Mouse (Mus musculus): ENCODE data around the gene Zhx3. TPM values are rescaled to one million over a fixed set of nuclear protein-coding genes. Genes with fewer than 3 reads are reported as not detected.

Zhx3 gene
- polyA plus RNA-seq, 1 experiment, result 4.8 TPM

GRCm38 (mm10) chr2:160789046-160789445 is 83.8 kb downstream of the Zhx3 start:
- H3K27me3 ChIP-seq (ENCODE audit: control insufficient read depth, insufficient read depth, insufficient read length), result no peaks in the 10 kb centered on the region
- no peaks in the 10 kb centered on the region for H3K36me3 ChIP-seq (ENCODE audit: control insufficient read depth, insufficient read depth)
- no peak overlapping the region for H3ac ChIP-seq (ENCODE audit: control insufficient read depth, insufficient read length, low read depth)
- no peaks in the 10 kb centered on the region for H3K79me3 ChIP-seq (ENCODE audit: low read depth)
- H3K79me2 ChIP-seq (ENCODE audit: control insufficient read depth, insufficient read depth), result no peaks in the 10 kb centered on the region
- no peak overlapping the region for H3K4me3 ChIP-seq (ENCODE audit: insufficient read depth, poor library complexity, severe bottlenecking)
- TF ChIP-seq MAX (IDR thresholded peaks at IDR 0.05) (no peak), FOSL1 (IDR thresholded peaks at IDR 0.05; ENCODE audit: insufficient read depth, low read length, poor library complexity, severe bottlenecking) (no peak)

DNA sequence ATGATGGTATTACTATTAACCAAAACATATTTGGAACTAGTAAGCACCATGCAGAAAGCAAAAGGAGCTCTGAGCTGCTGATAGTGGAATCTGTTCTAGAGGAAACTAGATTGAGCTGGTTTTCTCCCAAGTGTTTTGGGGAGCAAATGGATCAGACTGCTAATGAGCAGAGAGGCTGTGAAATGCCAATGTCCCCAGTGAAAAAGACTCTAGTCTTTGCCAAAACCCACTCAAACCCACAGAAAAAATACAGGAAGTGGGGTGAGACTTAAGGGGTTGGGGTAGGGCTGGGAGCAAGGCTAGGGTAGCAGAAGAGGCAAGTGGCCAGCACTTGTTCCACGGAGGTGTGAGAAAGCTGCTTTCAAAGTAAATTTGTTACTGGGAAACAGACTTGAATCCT is 86.5 kb downstream of the Zhx3 start:
- Histone ChIP-seq H3K79me2 (ENCODE audit: control insufficient read depth, insufficient read depth) (no peaks in the 10 kb centered on the region), H3K79me3 (ENCODE audit: low read depth) (no peaks in the 10 kb centered on the region), H3K4me3 (ENCODE audit: insufficient read depth, poor library complexity, severe bottlenecking) (no peak overlapping the region), H3ac (ENCODE audit: control insufficient read depth, insufficient read length, low read depth) (no peak overlapping the region), H3K36me3 (ENCODE audit: control insufficient read depth, insufficient read depth) (no peaks in the 10 kb centered on the region), H3K27me3 (ENCODE audit: control insufficient read depth, insufficient read depth, insufficient read length) (no peaks in the 10 kb centered on the region)
- TF ChIP-seq MAX (IDR thresholded peaks at IDR 0.05) (no peak), USF1 (IDR thresholded peaks at IDR 0.05; ENCODE audit: low read depth) (no peak), MYOG (IDR thresholded peaks at IDR 0.05; ENCODE audit: control insufficient read depth, extremely low read depth, insufficient read length) (no peak), FOSL1 (IDR thresholded peaks at IDR 0.05; ENCODE audit: insufficient read depth, low read length, poor library complexity, severe bottlenecking) (no peak), MYOD1 (IDR thresholded peaks at IDR 0.05; ENCODE audit: control insufficient read depth, insufficient read length, low read depth) (no peak), CEBPB (IDR thresholded peaks at IDR 0.05; ENCODE audit: low read depth) (no peak), CTCF (IDR thresholded peaks at IDR 0.05; ENCODE audit: control insufficient read depth, insufficient read depth, insufficient read length) (no peak)

DNA sequence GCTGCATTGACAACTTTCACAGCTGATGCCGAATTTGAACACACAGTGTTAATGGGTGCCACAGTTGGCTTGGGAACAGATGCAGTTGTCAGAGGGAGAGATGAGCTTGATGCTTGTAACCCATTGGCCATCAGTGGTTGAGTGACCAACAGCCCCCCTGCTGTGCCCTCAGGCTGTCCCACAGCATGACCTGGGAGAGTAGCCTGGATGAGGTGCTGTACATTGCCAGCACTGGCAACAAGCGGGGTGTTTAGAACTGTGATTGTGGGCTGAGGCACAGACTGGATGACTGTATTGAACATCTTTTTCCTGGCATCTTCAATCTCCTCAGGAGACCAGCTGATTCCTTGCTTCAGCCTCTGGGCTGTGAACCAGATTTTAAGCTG is 92.0 kb downstream of the Zhx3 start:
- H3K4me3 ChIP-seq (ENCODE audit: insufficient read depth, poor library complexity, severe bottlenecking), result no peak overlapping the region
- H3K27me3 ChIP-seq (ENCODE audit: control insufficient read depth, insufficient read depth, insufficient read length), result no peaks in the 10 kb centered on the region
- H3K79me3 ChIP-seq (ENCODE audit: low read depth), result no peaks in the 10 kb centered on the region
- no peak overlapping the region for H3ac ChIP-seq (ENCODE audit: control insufficient read depth, insufficient read length, low read depth)
- no peak for TF ChIP-seq MYOG (IDR thresholded peaks at IDR 0.05; ENCODE audit: control insufficient read depth, extremely low read depth, insufficient read length)
- no peak for TF ChIP-seq USF1 (IDR thresholded peaks at IDR 0.05; ENCODE audit: low read depth)
- TF ChIP-seq CTCF (IDR thresholded peaks at IDR 0.05; ENCODE audit: control insufficient read depth, insufficient read depth, insufficient read length), result no peak
- no peak for TF ChIP-seq MYOD1 (IDR thresholded peaks at IDR 0.05; ENCODE audit: control insufficient read depth, insufficient read length, low read depth)
- TF ChIP-seq FOSL1 (IDR thresholded peaks at IDR 0.05; ENCODE audit: insufficient read depth, low read length, poor library complexity, severe bottlenecking), result no peak
- TF ChIP-seq MAX (IDR thresholded peaks at IDR 0.05), result no peak
- TF ChIP-seq CEBPB (IDR thresholded peaks at IDR 0.05; ENCODE audit: low read depth), result no peak
- no peaks in the 10 kb centered on the region for H3K36me3 ChIP-seq (ENCODE audit: control insufficient read depth, insufficient read depth)
- H3K79me2 ChIP-seq (ENCODE audit: control insufficient read depth, insufficient read depth), result no peaks in the 10 kb centered on the region

- no peaks in the 10 kb centered on the region for H3K36me3 ChIP-seq (ENCODE audit: control insufficient read depth, insufficient read depth)
- TF ChIP-seq MYOD1 (IDR thresholded peaks at IDR 0.05; ENCODE audit: control insufficient read depth, insufficient read length, low read depth) (no peak), USF1 (IDR thresholded peaks at IDR 0.05; ENCODE audit: low read depth) (no peak), FOSL1 (IDR thresholded peaks at IDR 0.05; ENCODE audit: insufficient read depth, low read length, poor library complexity, severe bottlenecking) (no peak), MAX (IDR thresholded peaks at IDR 0.05) (no peak), CEBPB (IDR thresholded peaks at IDR 0.05; ENCODE audit: low read depth) (no peak), MYOG (IDR thresholded peaks at IDR 0.05; ENCODE audit: control insufficient read depth, extremely low read depth, insufficient read length) (no peak), CTCF (IDR thresholded peaks at IDR 0.05; ENCODE audit: control insufficient read depth, insufficient read depth, insufficient read length) (no peak)
- H3K79me3 ChIP-seq (ENCODE audit: low read depth), result no peaks in the 10 kb centered on the region
- no peak overlapping the region for H3ac ChIP-seq (ENCODE audit: control insufficient read depth, insufficient read length, low read depth)
- no peak overlapping the region for H3K4me3 ChIP-seq (ENCODE audit: insufficient read depth, poor library complexity, severe bottlenecking)
- no peaks in the 10 kb centered on the region for H3K79me2 ChIP-seq (ENCODE audit: control insufficient read depth, insufficient read depth)
- no peaks in the 10 kb centered on the region for H3K27me3 ChIP-seq (ENCODE audit: control insufficient read depth, insufficient read depth, insufficient read length)
These were observed 92.5 kb downstream of the Zhx3 start for GRCm38 (mm10) chr2:160780154-160780833.

- Histone ChIP-seq H3K79me3 (ENCODE audit: low read depth) (no peaks in the 10 kb centered on the region), H3K27me3 (ENCODE audit: control insufficient read depth, insufficient read depth, insufficient read length) (no peaks in the 10 kb centered on the region), H3K4me3 (ENCODE audit: insufficient read depth, poor library complexity, severe bottlenecking) (no peak overlapping the region), H3K79me2 (ENCODE audit: control insufficient read depth, insufficient read depth) (no peaks in the 10 kb centered on the region), H3K36me3 (ENCODE audit: control insufficient read depth, insufficient read depth) (no peaks in the 10 kb centered on the region), H3ac (ENCODE audit: control insufficient read depth, insufficient read length, low read depth) (no peak overlapping the region)
- TF ChIP-seq MAX (IDR thresholded peaks at IDR 0.05) (no peak), CEBPB (IDR thresholded peaks at IDR 0.05; ENCODE audit: low read depth) (no peak), MYOD1 (IDR thresholded peaks at IDR 0.05; ENCODE audit: control insufficient read depth, insufficient read length, low read depth) (no peak), USF1 (IDR thresholded peaks at IDR 0.05; ENCODE audit: low read depth) (no peak), FOSL1 (IDR thresholded peaks at IDR 0.05; ENCODE audit: insufficient read depth, low read length, poor library complexity, severe bottlenecking) (no peak)
These were observed 94.8 kb downstream of the Zhx3 start for GRCm38 (mm10) chr2:160778034-160778433.

All from C2C12 (cell line).